Mouse (Mus musculus) liver, postnatal 0 days (tissue): ENCODE results near the gene Mta3. TPM values are rescaled to one million over a fixed set of nuclear protein-coding genes. Genes with fewer than 3 reads are reported as not detected.
A peak's percentile ranks its signal among the peaks of the same experiment; 100 is the strongest.

ENCODE experiments used
- ATAC-seq: fragments of 200-750 bp; cut with Nextera tagmentation; 2 replicates; pipeline ENCODE4 v1.8.0; 2017; ENCODE audit warnings: mild to moderate bottlenecking, moderate library complexity
- DNase-seq: peaks from one replicate; pipeline ENCODE4 v3.0.0-alpha.2; 2016
- H3K27ac ChIP-seq: fragments of 300-500 bp; sonication (generic); 2 replicates; pipeline ENCODE4 v1.5.1; 2014; ENCODE audit warnings: antibody characterized with exemption, moderate library complexity, mild to moderate bottlenecking, low read depth
- H3K27me3 ChIP-seq: fragments of 300-500 bp; sonication (generic); 2 replicates; pipeline ENCODE4 v1.6.1; 2014; ENCODE audit warnings: low read length, control low read depth, mixed read lengths; ENCODE audit not compliant: insufficient read depth
- H3K36me3 ChIP-seq: fragments of 300-500 bp; sonication (generic); replicated peaks from 2 replicates; pipeline ENCODE4 v1.6.1; 2014; ENCODE audit warnings: mild to moderate bottlenecking, control low read depth, low read length, moderate library complexity, mixed read lengths; ENCODE audit not compliant: insufficient read depth
- H3K4me1 ChIP-seq: fragments of 300-500 bp; sonication (generic); 2 replicates; pipeline ENCODE4 v1.6.1; 2014; ENCODE audit warnings: antibody characterized with exemption, mild to moderate bottlenecking, control low read depth; ENCODE audit not compliant: insufficient read depth
- H3K4me2 ChIP-seq: fragments of 300-500 bp; sonication (generic); 2 replicates; pipeline ENCODE4 v1.6.1; 2014; ENCODE audit warnings: low read depth, mild to moderate bottlenecking, low read length, moderate library complexity, mixed read lengths
- H3K4me3 ChIP-seq: fragments of 300-500 bp; sonication (generic); 2 replicates; pipeline ENCODE4 v1.5.1; 2014; ENCODE audit warnings: low read depth, low read length
- H3K9ac ChIP-seq: fragments of 300-500 bp; sonication (generic); replicated peaks from 2 replicates; pipeline ENCODE4 v1.6.1; 2014; ENCODE audit warnings: mild to moderate bottlenecking, moderate library complexity
- H3K9me3 ChIP-seq: fragments of 300-500 bp; sonication (generic); 2 replicates; pipeline ENCODE4 v1.6.1; 2016; ENCODE audit warnings: mild to moderate bottlenecking, control low read depth, low read length, mixed read lengths
- CTCF ChIP-seq: sonication (generic); IDR thresholded peaks from 2 replicates; pipeline ENCODE4 v1.5.1; 2016; ENCODE audit warnings: antibody characterized with exemption, low read depth
- EP300 ChIP-seq: IDR thresholded peaks from 2 replicates; pipeline ENCODE4 v1.6.1; 2016; ENCODE audit warnings: antibody characterized with exemption, low read depth, mild to moderate bottlenecking
- WGBS: fragments of 180-500 bp; shearing (Covaris S2); extraction: QIAGEN DNeasy Blood & Tissue Kit; methylation state at CpG from one replicate; pipeline ENCODE4 v1.1.7; 2014; ENCODE audit not compliant: insufficient replicate concordance; 5-methylcytosine and 5-hydroxymethylcytosine counted together
- polyA plus RNA-seq: library from polyadenylated mRNA; unstranded; fragments of >200 nt; fragmentation: Nextera tagmentation; extraction: Ambion mirVana; gene quantifications from 2 replicates; pipeline ENCODE4 v1.2.1, GENCODE M21; 2015

Mta3 gene
- polyA plus RNA-seq, 1 experiment from 2014 or later, result 28.1 TPM

DNA sequence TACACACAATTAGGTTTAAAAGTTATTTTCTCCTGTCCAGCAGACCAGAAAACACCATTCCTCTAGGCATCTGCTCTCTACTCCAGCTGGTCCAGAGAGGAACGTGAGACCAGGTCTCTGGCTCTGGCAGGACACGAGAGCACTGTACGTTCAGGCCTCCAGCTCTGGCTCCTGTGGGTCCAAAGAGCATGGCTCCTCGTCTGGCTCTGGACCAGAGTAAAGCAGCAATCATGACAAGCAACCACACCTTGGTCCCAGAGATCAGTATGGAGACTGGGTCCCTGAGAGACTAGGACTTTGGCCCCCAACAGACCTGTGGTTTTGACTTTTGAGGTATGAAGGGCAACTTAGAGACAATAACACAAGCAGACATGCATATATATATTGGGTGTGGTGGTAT lies 33.3 kb upstream of the Mta3 start:
- WGBS, result 50% methylated on average over 4 of the region's 4 CpGs
- Histone ChIP-seq H3K9ac (no peak overlapping the region), H3K4me2 (no peak overlapping the region), H3K36me3 (no peaks in the 10 kb centered on the region), H3K4me1 (no peaks in the 10 kb centered on the region), H3K9me3 (no peaks in the 10 kb centered on the region), H3K27ac (no peak overlapping the region), H3K27me3 (no peaks in the 10 kb centered on the region), H3K4me3 (no peak overlapping the region)
- DNase-seq, result peak; percentile 40
- no peak for TF ChIP-seq EP300
- ATAC-seq, result peak; percentile 80

DNA sequence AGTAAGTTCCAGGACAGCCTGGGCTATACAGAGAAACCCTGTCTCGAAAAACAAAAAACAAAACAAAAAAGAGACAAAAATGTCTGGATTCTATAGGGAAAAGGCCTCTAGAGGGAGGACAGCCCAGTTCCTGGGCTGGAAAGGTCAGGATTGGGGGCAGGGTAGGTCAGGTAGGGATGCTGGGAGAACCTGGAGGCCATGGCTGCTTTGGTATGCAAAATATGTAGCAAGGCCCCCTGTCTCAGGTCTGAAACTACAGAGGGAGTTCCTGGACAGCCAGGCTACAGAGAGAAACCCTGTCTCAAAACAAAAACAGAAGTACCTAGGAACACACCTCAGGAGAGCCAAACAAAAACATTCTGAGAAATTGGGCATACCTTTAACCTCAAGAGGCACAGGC lies 28.6 kb upstream of the Mta3 start:
- Histone ChIP-seq H3K9me3 (no peaks in the 10 kb centered on the region), H3K9ac (no peak overlapping the region), H3K4me2 (no peak overlapping the region), H3K27me3 (no peaks in the 10 kb centered on the region), H3K27ac (no peak overlapping the region), H3K36me3 (no peaks in the 10 kb centered on the region), H3K4me3 (no peak overlapping the region), H3K4me1 (no peaks in the 10 kb centered on the region)
- DNase-seq (no peak), ATAC-seq (no peak)
- no peak for TF ChIP-seq CTCF
- TF ChIP-seq EP300, result no peak
- 76% methylated on average over 1 of the region's 1 CpGs for WGBS

DNA sequence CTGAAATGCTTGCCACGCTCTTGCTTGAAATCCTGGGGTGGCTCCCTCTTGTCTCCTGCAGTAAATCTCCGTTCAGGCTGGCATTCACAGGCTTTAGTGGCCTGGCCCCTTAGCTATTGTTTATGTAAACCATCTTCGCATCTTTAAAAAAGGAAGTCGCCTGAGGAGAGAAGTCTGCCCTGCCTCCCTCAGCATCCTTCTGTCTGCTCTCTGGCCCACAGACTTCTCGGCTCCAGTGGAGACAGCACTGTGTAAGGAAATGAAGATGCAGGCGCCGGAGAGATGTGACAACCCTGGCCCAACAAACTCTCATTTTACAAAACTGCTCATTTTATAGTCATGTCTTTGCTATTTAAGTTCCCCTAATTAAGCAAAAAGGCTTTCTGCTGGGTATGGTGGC lies 24.0 kb upstream of the Mta3 start:
- Histone ChIP-seq H3K9ac (no peak overlapping the region), H3K27ac (no peak overlapping the region), H3K9me3 (no peaks in the 10 kb centered on the region), H3K4me3 (no peak overlapping the region), H3K36me3 (no peaks in the 10 kb centered on the region), H3K4me2 (no peak overlapping the region), H3K4me1 (no peaks in the 10 kb centered on the region), H3K27me3 (no peaks in the 10 kb centered on the region)
- DNase-seq, result no peak
- no peak for TF ChIP-seq EP300
- TF ChIP-seq CTCF, result no peak
- no peak for ATAC-seq
- 56% methylated on average over 7 of the region's 7 CpGs for WGBS

DNA sequence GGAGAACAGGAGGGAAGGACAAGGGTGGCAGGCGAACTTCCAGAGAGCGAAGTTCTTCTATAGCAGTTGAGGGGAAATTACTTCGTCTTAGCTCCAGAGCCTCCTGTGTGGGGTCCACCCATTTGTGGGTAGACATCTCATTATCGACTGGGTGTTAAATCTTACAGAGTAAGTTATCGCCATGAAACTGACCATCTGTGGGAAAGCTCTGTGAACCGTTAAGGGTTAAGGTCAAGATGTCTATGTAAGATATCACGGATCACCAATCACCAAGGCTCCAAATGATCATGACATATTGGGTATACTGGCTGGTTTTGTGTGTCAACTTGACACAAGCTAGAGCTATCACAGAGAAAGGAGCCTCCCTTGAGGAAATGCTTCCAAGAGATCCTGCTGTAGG lies 21.5 kb upstream of the Mta3 start:
- no peaks in the 10 kb centered on the region for H3K4me1 ChIP-seq
- DNase-seq (no peak), ATAC-seq (0 out of 2 replicates have a peak, but pooled peaks have one; percentile 38)
- H3K9ac ChIP-seq, result no peak overlapping the region
- H3K9me3 ChIP-seq, result no peaks in the 10 kb centered on the region
- no peaks in the 10 kb centered on the region for H3K27me3 ChIP-seq
- WGBS, result 62% methylated on average over 7 of the region's 7 CpGs
- no peaks in the 10 kb centered on the region for H3K36me3 ChIP-seq
- no peak overlapping the region for H3K4me2 ChIP-seq
- H3K27ac ChIP-seq, result no peak overlapping the region
- no peak for TF ChIP-seq CTCF
- TF ChIP-seq EP300, result peak; percentile 83
- no peak overlapping the region for H3K4me3 ChIP-seq

DNA sequence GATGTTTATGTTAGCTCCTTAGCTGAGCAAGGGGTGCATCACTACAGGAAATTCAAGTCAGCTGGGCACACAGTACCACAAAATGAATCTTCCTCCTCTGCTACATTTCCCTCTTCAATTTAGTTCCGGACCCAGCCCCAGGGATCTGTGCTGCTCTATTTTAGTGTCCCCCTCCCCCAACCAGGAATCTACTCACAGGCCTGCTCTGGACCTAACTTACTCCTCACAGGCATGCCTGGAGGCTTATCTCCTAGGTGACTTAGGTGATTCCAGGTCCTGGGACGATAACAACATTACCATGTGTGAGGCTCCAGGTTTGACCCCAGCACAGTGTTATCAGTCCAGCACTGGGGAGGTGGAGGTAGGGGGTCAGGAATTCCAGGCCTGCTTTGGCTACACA lies 15.5 kb upstream of the Mta3 start:
- Histone ChIP-seq H3K27ac (no peak overlapping the region), H3K9me3 (no peaks in the 10 kb centered on the region), H3K4me1 (peaks cover 4% of the 10 kb centered on the region; the same call in 1 of the 2 replicates), H3K9ac (no peak overlapping the region), H3K4me2 (no peak overlapping the region), H3K4me3 (no peak overlapping the region), H3K36me3 (no peaks in the 10 kb centered on the region), H3K27me3 (no peaks in the 10 kb centered on the region)
- no peak for DNase-seq
- TF ChIP-seq CTCF, result no peak
- no peak for TF ChIP-seq EP300
- no peak for ATAC-seq
- 73% methylated on average over 2 of the region's 2 CpGs for WGBS

DNA sequence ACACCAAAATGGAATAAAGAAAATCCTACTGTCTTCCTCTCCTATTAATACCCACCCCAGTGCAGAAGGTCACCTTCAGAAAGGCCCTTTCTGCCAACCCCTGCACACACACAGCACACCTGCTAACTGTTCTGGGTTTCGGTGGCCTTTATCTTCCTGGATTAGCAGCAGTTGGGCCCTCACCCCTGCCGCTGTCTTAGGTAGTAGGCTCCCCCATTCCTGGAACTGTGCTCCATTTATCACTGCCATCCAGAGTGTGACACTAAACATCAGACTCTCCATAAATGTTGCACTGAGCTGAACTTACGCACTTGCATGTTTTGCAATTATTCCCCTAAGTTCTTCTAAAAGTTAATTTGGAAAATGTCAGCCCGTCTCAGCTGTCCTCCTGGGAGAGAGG lies 14.6 kb upstream of the Mta3 start:
- TF ChIP-seq CTCF (no peak), EP300 (no peak)
- H3K4me3 ChIP-seq, result no peak overlapping the region
- H3K27me3 ChIP-seq, result no peaks in the 10 kb centered on the region
- ATAC-seq (peak; percentile 29; the same call in 1 of the 2 replicates), DNase-seq (no peak)
- no peak overlapping the region for H3K9ac ChIP-seq
- H3K4me2 ChIP-seq, result no peak overlapping the region
- no peaks in the 10 kb centered on the region for H3K36me3 ChIP-seq
- peaks cover 4% of the 10 kb centered on the region; the same call in 1 of the 2 replicates for H3K4me1 ChIP-seq
- 50% methylated on average over 4 of the region's 4 CpGs for WGBS
- no peak overlapping the region for H3K27ac ChIP-seq
- H3K9me3 ChIP-seq, result no peaks in the 10 kb centered on the region

DNA sequence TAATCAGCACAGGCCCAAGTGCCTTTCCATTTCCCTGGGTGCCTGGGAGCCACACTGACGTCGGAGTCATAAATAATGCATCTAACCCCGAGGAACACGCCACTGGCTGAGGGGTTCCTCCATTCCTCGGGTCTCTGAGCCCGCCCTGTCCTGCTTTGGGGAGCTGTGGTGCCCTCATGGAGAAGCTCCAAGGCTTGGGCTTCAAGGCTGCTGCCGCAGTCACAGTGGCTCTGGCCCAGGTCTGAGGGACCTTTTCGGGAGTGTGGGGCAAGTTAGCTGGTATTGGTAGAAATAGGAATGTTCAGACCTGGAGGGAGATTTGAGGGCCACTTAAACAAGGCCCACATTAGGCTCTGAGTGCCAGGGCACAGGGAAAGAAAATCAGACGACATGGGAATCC lies 12.0 kb upstream of the Mta3 start:
- ATAC-seq (no peak), DNase-seq (no peak)
- no peak for TF ChIP-seq CTCF
- no peak for TF ChIP-seq EP300
- peaks cover 4% of the 10 kb centered on the region; the same call in 1 of the 2 replicates for H3K4me1 ChIP-seq
- no peaks in the 10 kb centered on the region for H3K36me3 ChIP-seq
- no peaks in the 10 kb centered on the region for H3K9me3 ChIP-seq
- 80% methylated on average over 9 of the region's 9 CpGs for WGBS
- H3K4me2 ChIP-seq, result no peak overlapping the region
- no peak overlapping the region for H3K27ac ChIP-seq
- no peaks in the 10 kb centered on the region for H3K27me3 ChIP-seq
- H3K9ac ChIP-seq, result no peak overlapping the region
- H3K4me3 ChIP-seq, result no peak overlapping the region
